Mouse (Mus musculus): ENCODE measurements around the gene Tor3a. TPM values are rescaled to one million over a fixed set of nuclear protein-coding genes. Genes with fewer than 3 reads are reported as not detected.
"Not testable (repeated sequence)": the region's sequence is repeated elsewhere in the genome, so short reads cannot be mapped to it uniquely, and the experiment has no call there.

Tor3a gene
- total RNA-seq, 2 experiments from 2014 or later: 11.5 to 17.4 TPM

GRCm38 (mm10) chr1:156672720-156673475 lies 1.3 kb downstream of the Tor3a start:
- no peak for DNase-seq (ENCODE audit: low spot score in 2 of 2)

- DNase-seq (ENCODE audit: low spot score in 2 of 2): no peak
Observed at GRCm38 (mm10) chr1:156671921-156672320, 2.2 kb downstream of the Tor3a start.

DNA sequence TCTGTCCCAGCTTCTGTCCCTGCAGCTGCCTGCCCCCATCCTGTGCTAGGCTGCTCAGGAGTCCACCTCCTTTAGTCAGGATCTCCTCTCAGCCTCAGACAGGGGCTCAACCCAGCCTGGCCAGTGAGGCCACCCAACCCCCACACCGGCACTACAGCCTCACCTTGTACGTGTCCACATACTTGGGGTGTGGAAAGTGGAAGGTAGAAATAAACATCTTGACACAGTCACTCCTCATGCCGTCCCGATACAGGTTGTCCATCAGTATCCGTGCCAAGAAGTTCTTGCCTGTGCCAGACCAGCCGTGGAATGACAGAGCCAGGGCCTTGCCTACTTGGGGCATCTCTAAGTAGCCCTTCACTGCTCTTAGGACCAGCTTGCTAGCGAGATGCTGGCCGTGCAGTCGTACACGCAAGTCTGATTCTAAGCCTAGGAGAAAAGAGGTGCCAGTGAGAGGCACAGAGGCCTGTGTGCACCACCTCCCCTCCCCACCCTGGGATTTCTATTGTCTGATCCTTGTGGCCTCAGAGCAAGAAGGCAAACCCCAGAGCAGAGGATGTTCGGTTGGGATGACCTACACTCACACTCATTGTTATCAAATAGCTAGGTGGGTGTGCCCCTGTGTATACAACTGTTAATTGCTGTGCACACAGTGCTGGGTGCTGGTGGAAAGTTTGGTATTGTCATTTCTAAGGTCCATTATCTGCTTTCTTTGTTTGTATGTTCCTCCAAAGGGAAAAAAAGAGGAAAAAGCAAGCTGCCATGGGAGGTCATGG lies 4.8 kb downstream of the Tor3a start:
- no peak for DNase-seq (ENCODE audit: low spot score in 2 of 2)

DNA sequence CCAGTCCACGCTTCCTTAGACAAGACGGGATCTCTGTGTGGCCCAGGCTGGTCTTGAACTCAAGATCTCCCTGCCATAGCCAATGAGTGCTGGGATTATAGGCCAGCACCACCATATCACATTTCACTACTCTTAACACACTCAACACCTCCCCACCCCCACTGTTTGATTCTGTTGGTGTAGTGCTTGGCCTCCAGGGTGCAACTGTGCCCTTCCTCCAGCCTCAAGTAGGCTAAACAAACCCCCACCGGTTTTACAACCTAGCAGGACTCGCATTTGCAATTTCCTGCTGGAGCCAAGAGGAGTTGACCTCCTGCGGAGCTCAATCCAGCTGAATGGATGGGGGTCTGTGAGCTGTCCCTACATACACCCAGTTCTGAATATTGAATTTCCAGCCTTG lies 5.6 kb downstream of the Tor3a start:
- no peak for DNase-seq (ENCODE audit: low spot score in 2 of 2)

GRCm38 (mm10) chr1:156667141-156667926 lies 6.8 kb downstream of the Tor3a start:
- DNase-seq (ENCODE audit: low spot score in 2 of 2): no peak

DNA sequence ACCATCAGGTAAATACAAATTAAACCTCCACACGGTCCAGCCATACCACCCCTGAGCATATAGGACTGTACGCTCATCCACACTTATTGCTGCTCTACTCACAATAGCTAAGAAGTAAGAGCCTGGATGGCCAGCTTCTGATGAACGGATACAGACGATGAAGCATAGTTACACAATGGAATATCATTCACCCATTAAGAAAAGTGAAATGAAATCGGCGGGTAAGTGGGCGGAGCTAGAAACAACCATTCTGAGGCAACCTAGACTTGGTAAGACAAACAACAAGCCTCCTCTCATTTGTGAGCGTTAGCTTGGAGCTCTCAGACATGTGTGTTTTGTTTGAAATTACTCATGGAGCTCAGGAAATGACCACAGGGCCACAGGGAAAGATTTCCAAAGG lies 8.4 kb downstream of the Tor3a start:
- no peak for DNase-seq (ENCODE audit: low spot score in 2 of 2)

DNA sequence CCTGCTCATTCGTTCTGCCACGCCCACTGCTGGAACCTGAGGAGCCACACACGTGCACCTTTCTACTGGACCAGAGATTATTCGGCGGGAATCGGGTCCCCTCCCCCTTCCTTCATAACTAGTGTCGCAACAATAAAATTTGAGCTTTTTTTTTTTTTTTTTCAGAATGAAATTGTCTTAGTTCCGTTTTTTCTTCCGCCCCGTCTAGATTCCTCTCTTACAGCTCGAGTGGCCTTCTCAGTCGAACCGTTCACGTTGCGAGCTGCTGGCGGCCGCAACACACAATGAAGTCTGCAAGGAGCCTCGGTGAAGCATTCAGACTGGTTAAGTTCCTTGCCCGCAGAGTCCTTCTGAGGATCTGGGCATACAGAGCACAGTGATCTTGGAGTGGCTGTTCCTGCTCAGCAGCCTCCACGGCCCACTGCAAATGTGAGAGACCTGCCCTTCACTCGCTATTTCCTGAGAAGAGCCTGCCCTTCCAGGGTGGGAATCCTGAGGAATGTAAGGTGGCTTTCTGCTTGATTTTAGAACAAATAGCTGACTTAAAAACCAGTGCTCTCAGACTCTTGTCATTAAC lies 13.4 kb downstream of the Tor3a start:
- DNase-seq (ENCODE audit: low spot score in 2 of 2): not testable (repeated sequence)

DNA sequence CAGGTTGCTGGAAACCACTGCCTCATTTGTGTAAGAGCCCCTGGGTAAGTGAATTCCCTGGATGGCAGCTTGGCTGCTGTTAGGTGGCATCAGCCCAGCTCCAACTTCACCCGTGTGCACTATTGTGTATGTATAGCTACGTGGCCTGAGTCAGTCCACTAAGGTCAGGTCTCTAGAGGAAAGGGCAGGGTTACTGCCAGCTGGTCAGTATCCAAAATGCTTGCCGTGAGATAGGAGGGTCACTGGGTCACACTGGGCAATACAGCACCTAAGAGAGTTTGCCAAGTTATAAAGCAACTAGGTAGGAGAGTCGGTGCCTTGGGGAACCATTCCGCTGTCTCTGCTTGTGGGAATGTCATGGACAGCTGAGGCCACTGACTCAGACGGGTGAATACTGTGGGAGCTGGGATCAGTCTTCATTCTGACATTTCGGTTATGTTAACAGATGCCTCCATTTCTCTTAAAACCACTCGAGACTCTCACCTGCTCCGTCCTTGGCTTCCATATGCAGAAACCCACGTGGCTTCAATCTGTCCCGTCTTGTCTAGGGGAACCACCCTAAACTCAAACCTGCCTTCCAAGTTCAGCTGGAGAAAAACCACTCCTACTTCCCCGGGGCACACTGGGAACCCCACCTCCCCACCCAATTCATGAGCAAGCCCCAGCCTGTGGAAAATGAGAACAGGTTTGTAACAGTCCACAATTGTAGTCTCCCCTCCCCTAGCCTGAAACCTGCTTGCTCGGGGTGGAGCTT lies 14.1 kb downstream of the Tor3a start:
- DNase-seq (ENCODE audit: low spot score in 2 of 2): no peak

GRCm38 (mm10) chr1:156658676-156659075 lies 15.5 kb downstream of the Tor3a start:
- no peak for DNase-seq (ENCODE audit: low spot score in 2 of 2)

DNA sequence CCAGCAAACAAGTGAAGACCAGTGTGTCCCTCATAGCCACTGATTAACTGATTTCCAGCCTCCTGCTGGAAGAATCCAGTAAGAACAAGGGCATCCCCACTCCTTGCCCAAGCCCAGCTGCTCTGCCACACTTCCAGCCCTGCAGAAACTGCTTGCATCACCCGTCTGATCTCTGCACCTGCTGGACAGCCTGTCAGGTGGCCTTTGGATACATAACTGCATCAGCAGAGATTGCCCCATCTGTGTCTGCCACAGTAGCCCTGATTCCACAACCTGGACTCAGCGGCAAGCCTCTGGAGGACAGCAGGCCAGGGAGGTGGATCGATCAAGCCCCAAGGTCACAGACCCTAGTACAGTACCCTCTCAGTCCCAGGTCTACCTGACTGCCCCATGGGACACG lies 16.6 kb downstream of the Tor3a start:
- no peak for DNase-seq (ENCODE audit: low spot score in 2 of 2)

DNA sequence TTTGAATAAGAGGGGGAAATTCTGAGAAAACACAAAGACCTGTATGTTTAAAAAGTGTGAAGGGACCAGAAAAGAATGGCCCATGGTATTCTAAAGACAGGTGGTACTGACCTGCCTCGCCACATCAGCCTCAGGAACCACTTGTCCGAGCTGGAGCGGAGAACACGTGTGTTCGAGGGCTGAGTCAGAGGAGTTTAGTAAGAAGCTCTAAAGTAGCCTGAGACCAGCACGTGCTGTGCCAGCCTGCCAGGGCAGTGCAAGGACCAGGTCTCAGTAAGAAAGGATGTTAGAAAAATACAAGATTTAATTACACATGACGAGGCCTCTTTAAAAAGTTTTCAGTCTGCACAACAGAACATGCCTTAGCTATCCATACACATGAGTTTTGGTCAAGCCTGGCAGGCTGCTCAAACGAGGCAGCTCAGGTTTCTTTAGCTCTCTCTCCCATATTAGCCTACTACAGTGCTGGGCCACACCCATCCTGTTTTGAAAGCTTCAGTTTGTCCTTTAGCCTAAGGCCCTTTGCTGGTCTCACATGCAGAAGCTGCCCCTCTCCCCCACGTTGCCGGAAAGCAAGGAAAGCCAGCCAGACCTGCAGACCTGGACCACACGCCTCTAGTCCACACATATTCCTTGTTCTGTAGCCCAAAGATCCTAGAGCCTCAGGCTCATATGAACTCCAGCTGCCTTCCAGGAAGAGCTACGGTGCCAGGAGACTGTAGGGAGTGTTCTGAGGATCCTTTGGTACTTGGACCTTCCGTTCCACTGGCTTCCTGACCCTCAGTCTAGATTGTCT lies 19.2 kb downstream of the Tor3a start:
- no peak for DNase-seq (ENCODE audit: low spot score in 2 of 2)

DNA sequence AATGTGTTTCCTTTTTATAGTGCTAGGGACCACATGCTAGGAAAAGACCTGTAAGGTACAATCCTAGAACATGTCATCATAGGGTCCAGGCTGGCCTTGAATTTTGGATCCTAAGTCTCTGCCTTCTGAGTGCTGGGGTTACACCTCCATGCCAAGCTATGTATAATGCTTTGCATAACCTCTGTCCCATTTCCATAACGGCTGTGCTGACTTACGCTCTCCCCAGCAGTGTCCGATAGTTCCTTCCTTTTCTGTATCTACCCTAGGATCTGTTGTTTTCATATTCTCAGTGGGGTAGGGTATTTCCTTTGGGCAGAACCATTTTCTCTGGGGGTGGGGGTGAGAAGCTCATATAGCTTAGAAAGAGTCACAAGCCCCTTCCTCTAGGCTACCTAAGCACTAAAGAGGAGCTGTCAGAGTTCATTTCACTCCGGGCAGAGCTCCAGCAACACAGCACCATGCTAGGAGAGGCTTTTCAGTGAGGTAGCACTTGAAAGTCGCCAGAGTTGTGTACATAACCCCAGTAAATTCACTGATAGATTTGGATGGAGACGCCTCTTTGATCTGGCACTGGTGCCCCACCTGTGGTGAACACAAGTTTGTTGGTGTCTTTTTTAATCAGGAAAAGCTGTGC lies 21.9 kb downstream of the Tor3a start:
- no peak for DNase-seq (ENCODE audit: low spot score in 2 of 2)

DNA sequence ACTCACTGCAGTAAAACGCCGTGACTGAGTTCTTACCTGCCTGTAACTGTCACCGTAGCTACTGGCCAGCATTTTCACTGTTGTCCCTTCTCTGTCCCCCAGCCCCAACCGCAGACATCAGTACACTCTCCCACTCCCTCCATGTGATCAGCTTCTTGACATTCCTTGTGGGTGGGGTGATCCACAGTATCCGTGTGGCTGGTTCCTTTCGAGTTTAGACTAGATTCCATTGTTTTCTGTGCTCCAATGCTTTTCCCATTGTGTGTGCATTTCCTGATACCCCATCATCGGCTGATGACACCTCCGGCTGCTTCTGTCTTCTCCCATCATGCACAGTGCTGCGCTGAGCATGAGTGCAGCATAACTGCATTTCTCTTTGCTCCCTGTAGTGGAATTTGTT lies 23.5 kb downstream of the Tor3a start:
- no peak for DNase-seq (ENCODE audit: low spot score in 2 of 2)

DNA sequence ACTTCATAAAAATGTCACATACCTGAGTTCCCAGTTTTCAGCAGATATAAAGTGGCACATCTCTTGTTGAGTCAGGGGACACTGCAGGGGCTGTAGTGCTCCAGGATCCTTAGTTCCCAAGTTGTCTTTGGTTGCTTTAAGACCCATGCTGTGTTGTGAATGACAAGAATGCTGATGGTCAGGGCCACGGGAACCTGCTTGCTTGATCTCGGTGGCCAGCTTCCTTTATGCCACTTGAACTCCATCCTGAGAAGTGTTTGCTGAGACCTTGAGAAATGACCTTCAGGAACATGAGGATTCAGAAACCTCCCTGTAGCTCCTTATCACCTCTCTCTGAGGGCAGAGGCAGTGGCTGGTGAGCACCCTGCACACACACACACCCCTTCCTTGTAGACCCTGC lies 25.5 kb downstream of the Tor3a start:
- DNase-seq (ENCODE audit: low spot score in 2 of 2): no peak

DNA sequence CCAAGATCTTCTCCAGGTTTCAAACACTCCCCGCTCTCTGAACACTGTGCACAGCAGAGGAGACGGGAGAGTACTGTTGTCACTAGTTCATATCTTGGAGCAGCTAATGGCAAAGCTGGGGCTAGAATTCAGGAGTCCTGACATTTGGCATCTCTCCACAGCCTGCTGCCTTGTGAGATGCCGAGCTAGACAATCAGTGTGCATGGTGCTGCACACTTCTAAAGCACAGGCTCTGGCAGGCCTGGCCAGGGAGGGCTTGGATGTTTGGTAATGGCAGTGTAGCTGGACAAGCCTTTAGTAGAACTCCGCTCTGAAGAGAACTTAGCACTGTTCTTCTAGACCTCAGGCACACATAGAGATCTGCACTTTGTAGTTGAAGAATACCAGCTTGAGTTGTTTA lies 28.2 kb downstream of the Tor3a start:
- DNase-seq (ENCODE audit: low spot score in 2 of 2): no peak

DNA sequence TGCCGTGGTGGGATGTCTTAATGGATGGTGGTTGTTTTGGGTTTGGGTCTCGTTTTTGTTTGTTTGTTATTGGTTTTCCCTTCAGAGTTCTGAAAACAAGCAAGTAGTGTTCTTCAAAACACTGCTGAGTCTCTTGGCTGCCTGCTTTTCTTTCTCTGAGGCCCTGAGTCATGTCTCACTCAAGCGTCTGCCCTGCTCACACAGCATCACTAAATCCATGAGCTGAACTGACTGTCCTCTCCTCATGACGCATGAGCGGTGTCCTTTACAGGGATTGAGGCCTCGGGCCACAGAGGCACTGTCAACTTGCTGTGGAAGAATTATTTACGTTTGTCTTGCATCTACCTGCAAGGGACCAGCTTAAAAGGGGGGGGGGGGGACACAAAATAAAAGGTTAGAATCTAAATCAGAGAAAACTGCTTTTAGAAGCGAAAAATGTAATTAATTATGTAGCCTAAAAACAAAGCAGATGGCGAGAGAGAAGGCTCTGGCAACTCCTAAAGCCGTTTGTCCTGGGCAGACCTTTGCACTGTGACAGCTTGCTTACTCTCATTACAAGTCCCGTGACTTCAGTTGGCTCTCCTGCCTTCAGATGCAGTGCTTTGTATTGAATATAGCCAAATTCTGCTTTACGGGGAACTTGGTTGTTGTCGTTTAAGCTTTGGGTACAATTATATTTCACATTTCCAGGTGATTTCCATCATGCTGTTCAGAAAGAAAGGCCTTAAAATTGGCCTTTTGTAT lies 29.2 kb downstream of the Tor3a start:
- no peak for DNase-seq (ENCODE audit: low spot score in 2 of 2)

GRCm38 (mm10) chr1:156644061-156644460 lies 30.1 kb downstream of the Tor3a start:
- DNase-seq (ENCODE audit: low spot score in 2 of 2): no peak

DNA sequence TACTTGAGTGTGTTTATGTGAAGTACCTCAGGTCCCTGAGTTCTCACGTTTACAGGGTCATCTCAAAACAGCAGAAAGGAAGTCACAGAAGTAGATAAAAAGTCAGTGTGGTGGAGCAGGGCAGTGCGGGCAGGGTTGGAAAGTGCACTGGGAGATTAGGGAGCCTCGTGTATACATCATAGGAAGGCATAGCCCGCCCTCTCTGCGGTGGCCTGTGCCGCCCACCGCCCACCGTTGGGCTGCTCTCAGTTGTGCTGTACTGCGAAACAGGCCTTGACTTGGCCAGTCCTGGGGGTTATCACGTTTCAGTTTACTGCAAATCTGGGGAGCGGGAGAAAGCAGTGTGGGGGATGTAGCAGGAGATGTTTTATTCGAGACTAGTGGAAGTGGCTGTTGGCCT lies 31.3 kb downstream of the Tor3a start:
- no peak for DNase-seq (ENCODE audit: low spot score in 2 of 2)

- no peak for DNase-seq (ENCODE audit: low spot score in 2 of 2)
Observed at GRCm38 (mm10) chr1:156641808-156642207, 32.3 kb downstream of the Tor3a start.

All from adrenal gland, adult 18-20 months (tissue).